Mouse (Mus musculus): Measurements from ENCODE around the gene Gbp5. TPM values are rescaled to one million over a fixed set of nuclear protein-coding genes. Genes with fewer than 3 reads are reported as not detected.
"Not testable (repeated sequence)": the region's sequence is repeated elsewhere in the genome, so short reads cannot be mapped to it uniquely, and the experiment has no call there.

The Gbp5 gene
- total RNA-seq, 2 experiments from 2014 or later: 6.8 to 9.3 TPM

- no peak for DNase-seq
- intact Hi-C loops (cut with DNase I): no loop called here
Observed at GRCm38 (mm10) chr3:142533185-142533584, 39.4 kb downstream of the Gbp5 start.

DNA sequence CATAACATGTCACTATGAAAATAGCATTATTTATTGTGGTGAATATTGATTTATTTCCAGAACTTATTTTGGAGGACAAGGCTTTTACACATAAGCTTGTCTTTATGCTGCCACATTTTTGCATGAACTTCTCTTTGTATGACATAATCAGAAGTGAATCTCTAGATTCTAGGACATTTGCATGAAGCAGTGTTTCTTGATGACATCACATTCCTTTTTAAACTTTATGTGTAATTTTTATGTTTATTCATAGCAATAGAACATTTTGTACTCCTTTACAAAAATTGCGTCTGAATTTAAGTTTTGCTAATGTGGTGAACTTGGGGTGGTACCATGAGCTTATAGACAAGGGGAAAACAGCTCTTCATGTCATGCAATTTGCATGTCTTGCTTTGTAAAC, 41.9 kb downstream of the Gbp5 start:
- intact Hi-C loops (cut with DNase I): no loop called here
- no peak for DNase-seq

GRCm38 (mm10) chr3:142541391-142541790, 47.6 kb downstream of the Gbp5 start:
- intact Hi-C loops (cut with DNase I): no loop called here
- DNase-seq: no peak

- DNase-seq; intact Hi-C loops (cut with DNase I): not testable (repeated sequence)
Observed at GRCm38 (mm10) chr3:142542776-142543175, 49.0 kb downstream of the Gbp5 start.

DNA sequence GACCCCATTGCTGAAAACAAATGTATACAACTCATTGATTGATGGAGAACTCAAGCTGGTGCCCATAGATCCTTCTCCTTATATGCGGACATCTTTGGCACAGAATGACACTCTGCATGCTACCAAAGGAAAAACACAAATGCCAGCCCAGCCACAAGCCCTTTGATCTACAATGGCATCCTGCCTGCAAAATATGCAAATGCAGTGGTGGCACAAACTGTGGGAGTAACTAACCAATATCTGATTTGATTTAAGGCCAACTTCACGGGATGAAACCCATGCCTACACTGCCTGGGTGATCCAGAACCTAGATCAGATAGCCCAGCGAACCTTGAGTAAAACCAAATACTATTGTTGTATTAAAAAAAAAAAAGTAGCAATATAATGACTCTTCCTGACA, 52.9 kb downstream of the Gbp5 start:
- no peak for DNase-seq
- intact Hi-C loops (cut with DNase I): no loop called here

- no peak for DNase-seq
- intact Hi-C loops (cut with DNase I): no loop called here
Observed at GRCm38 (mm10) chr3:142550052-142550676, 56.4 kb downstream of the Gbp5 start.

- DNase-seq: no peak
- intact Hi-C loops (cut with DNase I): no loop called here
Observed at GRCm38 (mm10) chr3:142554601-142555000, 60.8 kb downstream of the Gbp5 start.

- no peak for DNase-seq
- intact Hi-C loops (cut with DNase I): no loop called here
Observed at GRCm38 (mm10) chr3:142555623-142556022, 61.8 kb downstream of the Gbp5 start.

DNA sequence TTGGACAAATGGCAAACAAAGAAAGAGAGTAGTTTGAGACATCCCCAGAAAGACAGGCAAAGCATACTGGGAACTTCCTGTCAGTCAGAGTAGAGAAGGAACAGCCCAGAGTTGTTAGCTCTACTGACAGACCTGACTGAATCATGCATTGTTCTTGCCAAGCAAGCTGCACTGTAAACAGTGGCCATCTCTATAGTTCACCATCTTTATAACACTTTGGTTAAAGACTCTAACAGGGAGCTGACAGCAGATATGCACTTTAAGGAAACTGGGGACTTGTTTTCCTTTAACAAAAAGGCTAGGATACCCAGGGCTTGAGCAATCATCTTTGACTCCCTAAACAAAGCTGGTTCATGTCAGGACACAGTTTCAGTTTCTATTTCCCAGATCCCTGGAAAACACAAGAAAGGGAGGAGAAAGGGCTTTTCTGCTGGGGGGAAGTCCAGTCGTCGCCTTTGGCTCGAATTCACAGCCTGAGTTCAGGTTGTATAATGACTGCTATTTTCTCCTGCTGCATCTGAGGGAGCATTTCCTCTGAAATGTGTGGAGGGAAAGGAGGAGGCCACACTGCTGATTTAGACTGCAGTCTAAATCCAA, 66.0 kb downstream of the Gbp5 start, which contains the start of gene Gbp3:
Gene Gbp3 (plus strand): TSS at position 395 of the 597 bp plus-strand sequence.
- peak; percentile 39 to 46 for DNase-seq
- intact Hi-C loops (cut with DNase I): loop anchor here (1.0 to 10.0 kb wide), 4 partner anchors 31 to 285 kb away; partner anchors contain the start of gene Gbp5

DNA sequence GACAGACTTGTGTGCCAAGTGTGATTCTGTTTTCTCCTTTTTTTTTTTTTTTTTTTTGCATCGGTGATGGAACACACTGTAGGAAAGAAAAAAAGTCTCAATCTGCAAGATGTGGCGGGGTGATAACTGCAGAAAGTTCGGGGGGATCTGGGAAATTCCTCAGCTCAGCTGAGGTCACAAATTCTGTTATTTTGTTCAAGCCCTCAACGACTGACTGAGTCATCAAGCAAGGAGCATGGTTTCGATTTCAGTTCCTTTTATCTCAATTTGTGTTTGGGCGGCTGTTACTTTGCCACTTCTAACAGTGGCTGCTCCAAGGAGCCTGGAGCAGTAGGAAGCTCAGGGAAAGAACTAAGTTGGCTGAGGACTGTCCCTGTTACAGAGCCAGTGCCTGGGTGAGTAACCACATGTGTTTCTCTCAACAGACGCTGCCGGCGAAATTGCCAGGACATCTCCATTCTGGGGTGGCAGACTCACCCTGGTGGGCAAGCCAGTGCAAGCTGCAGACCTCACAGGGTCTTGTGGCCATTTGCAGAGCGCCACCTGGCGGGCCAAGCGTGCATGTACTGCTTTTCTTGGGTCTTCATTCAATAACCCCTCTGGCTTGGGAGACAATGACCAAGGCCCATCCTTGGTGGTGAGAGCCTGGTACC, 66.6 kb downstream of the Gbp5 start:
- peak; percentile 88 to 90 for DNase-seq

GRCm38 (mm10) chr3:142561045-142561646, 67.4 kb downstream of the Gbp5 start:
- no peak for DNase-seq
- intact Hi-C loops (cut with DNase I): loop anchor here (2.0 to 10.0 kb wide), 3 partner anchors 32 to 286 kb away; no protein-coding TSS in a partner anchor

More for the DNA sequence above, 66.6 kb downstream of the Gbp5 start:
- intact Hi-C loops (cut with DNase I): loop anchor here (1.0 to 10.0 kb wide), 4 partner anchors 32 to 286 kb away; partner anchors contain the start of gene Gbp5

DNA sequence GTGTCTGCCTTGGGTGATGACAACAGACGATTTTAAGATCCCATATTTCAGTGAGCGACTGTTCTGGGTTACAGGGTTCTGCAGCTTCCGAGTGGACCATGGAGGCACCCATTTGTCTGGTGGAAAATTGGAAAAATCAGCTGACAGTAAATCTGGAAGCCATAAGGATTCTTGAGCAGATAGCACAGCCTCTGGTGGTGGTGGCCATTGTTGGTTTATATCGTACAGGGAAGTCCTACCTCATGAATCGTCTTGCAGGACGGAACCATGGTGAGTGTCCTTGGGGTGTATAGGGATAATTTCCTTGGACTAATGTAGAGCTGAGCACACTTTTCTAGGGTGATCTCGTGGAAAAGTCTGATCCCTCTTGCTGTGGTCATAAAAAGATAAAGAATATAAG, 67.9 kb downstream of the Gbp5 start:
- DNase-seq: no peak
- intact Hi-C loops (cut with DNase I): loop anchor here (2.0 to 10.0 kb wide), 3 partner anchors 33 to 287 kb away; no protein-coding TSS in a partner anchor

DNA sequence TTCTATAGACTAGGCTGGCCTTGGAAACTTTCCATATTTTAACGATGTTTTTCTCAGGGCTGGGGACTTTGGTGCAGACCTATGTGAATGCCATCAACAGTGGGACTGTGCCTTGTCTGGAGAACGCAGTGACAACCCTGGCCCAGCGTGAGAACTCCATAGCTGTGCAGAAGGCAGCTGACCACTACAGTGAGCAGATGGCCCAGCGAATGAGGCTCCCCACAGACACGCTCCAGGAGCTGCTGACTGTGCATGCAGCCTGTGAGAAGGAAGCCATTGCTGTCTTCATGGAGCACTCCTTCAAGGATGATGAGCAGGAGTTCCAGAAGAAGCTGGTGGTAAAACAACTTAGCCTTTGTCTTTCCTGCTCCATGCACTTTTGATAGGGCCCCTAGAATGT, 73.7 kb downstream of the Gbp5 start:
- DNase-seq: not testable (repeated sequence)
- intact Hi-C loops (cut with DNase I): loop anchor here (10.0 kb wide), 1 partner anchor 293 kb away; no protein-coding TSS in a partner anchor

DNA sequence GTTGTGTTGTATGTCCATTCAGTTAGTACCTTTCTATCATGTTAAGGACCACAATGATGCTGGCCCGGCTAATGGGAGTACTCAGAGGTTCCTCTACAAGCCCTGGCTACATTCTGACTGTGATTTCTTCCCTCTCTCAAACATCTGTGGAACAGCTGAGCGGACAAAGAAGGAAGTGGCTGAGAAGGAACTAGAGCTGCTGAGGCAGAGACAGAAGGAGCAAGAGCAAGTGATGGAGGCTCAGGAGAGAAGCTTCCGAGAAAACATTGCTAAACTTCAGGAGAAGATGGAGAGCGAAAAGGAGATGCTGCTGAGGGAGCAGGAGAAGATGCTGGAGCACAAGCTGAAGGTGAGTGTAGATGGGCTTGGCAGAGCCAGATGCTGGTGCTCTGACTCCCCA, 77.0 kb downstream of the Gbp5 start:
- intact Hi-C loops (cut with DNase I): no loop called here
- no peak for DNase-seq

Other genes starting within 250 kb of the Gbp5 start
- 100 to 1,000 TPM; 678 to 728 TPM for gene Pdlim5, start 98.3 kb upstream of the Gbp5 start, total RNA-seq (2021)
- gene Gbp7, start 36.4 kb downstream of the Gbp5 start, total RNA-seq (2021): 10 to 100 TPM in 1 of 2 experiments, 1 to 10 TPM in 1; 9.6 to 10.5 TPM
- gene Gbp3, start 66.0 kb downstream of the Gbp5 start, total RNA-seq (2021): 10 to 100 TPM; 10.5 to 13.3 TPM
- gene Gbp2b, start 100.9 kb downstream of the Gbp5 start, total RNA-seq (2021): under 1 TPM; 0.10 to 0.12 TPM
- gene Gbp2, start 126.6 kb downstream of the Gbp5 start, total RNA-seq (2021): 1 to 10 TPM; 8.8 to 9.8 TPM
- gene Kyat3, start 207.1 kb downstream of the Gbp5 start, total RNA-seq (2021): 1 to 10 TPM; 5.4 to 8.2 TPM